Comparison of ENCODE assay signal across 9 mouse cellular contexts in the genomic region with DNA sequence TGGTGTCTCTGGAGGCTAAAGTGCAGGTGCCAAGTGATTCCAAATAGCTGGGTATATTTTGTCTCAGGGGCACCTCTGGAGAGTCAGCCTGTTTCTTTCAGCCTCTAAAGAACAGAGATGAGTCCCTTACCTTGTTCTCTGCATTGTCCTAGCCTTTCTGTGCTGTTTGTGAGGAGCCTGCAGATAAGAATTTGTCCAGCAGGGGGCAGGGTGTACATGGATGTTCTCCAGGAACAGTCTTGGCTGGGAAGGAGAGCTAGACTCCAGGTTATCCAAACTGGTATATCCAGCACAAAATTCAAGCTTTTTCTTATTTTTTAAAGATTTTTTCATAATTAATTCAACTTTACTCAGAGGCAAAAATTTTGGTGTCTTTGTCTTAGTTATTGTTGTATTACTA. TPM values are rescaled to one million over a fixed set of nuclear protein-coding genes. Genes with fewer than 3 reads are reported as not detected.
DNase-seq lines count a peak whose midpoint lies in the region; ATAC-seq and TF ChIP-seq lines count a peak whose summit lies in the region.
"Had no signal": no experiment of that assay in that cellular context is flagged by ENCODE, and none has a peak within 500 bp of the region (broad histone marks: within the 10 kb centered on the region; RNA-seq: fewer than 3 reads in every experiment).

No protein-coding gene starts in this region.

- no peaks in the 10 kb centered on the region for H3K36me3 ChIP-seq in kidney, adult 2 months (ENCODE audit: control insufficient read depth, insufficient read depth, low read length)
- H3K36me3 ChIP-seq in kidney, embryonic 15.5 days, result no peaks in the 10 kb centered on the region
- H3K36me3 ChIP-seq in liver, postnatal 0 days (replicated peaks; ENCODE audit: insufficient read depth, low read length), result no peaks in the 10 kb centered on the region

- no peak for TF ChIP-seq POLR2A in kidney, adult 2 months (IDR thresholded peaks at IDR 0.05; ENCODE audit: low read depth, low read length)

- no peak for TF ChIP-seq EP300 in liver, postnatal 0 days (IDR thresholded peaks at IDR 0.05; ENCODE audit: low read depth)

- no peaks in the 10 kb centered on the region for H3K9me3 ChIP-seq in kidney, embryonic 15.5 days (replicated peaks)
- H3K9me3 ChIP-seq in liver, postnatal 0 days (ENCODE audit: low read length), result no peaks in the 10 kb centered on the region

- TF ChIP-seq CTCF in kidney, adult 2 months (conservative IDR thresholded peaks at IDR 0.05; ENCODE audit: insufficient read depth, insufficient read length, low read depth, low read length), result peak; percentile 48
- TF ChIP-seq CTCF in liver, postnatal 0 days (IDR thresholded peaks at IDR 0.05; ENCODE audit: low read depth), result peak; percentile 55

- DNase-seq in kidney, adult 2 months, result peak; percentile 46
- DNase-seq in adrenal gland, adult 18-20 months (ENCODE audit: low spot score in 2 of 2), result peak; percentile 27 to 31
- peak; percentile 4 for DNase-seq in embryo, embryonic 9.5 days (ENCODE audit: extremely low spot score)
- DNase-seq in kidney, postnatal 14 days, result peak; percentile 47
- peak; percentile 29 for DNase-seq in liver, postnatal 0 days
- peak; percentile 48 for DNase-seq in right cerebral cortex, postnatal 25 days

- no peaks in the 10 kb centered on the region for H3K4me1 ChIP-seq in kidney, adult 2 months (ENCODE audit: control insufficient read depth, insufficient read depth, low read length)
- no peaks in the 10 kb centered on the region for H3K4me1 ChIP-seq in kidney, embryonic 15.5 days
- no peaks in the 10 kb centered on the region for H3K4me1 ChIP-seq in liver, postnatal 0 days (ENCODE audit: insufficient read depth)

- H3K4me2 ChIP-seq in kidney, embryonic 15.5 days, result no peak overlapping the region
- no peak overlapping the region for H3K4me2 ChIP-seq in liver, postnatal 0 days (ENCODE audit: low read depth, low read length)

- H3K9ac ChIP-seq in kidney, embryonic 15.5 days, result no peak overlapping the region
- H3K9ac ChIP-seq in liver, postnatal 0 days (replicated peaks), result no peak overlapping the region

- ATAC-seq in kidney, embryonic 15.5 days (replicated peaks; ENCODE audit: low FRiP score), result no peak
- no peak for ATAC-seq in liver, postnatal 0 days
- no peak for ATAC-seq in erythroid progenitor cell, adult 5-6 weeks (replicated peaks; ENCODE audit: low FRiP score, poor library complexity, severe bottlenecking)

- no peak overlapping the region for H3K27ac ChIP-seq in kidney, adult 2 months (ENCODE audit: insufficient read depth, low read depth, low read length)
- H3K27ac ChIP-seq in kidney, embryonic 15.5 days, result no peak overlapping the region
- no peak overlapping the region for H3K27ac ChIP-seq in liver, postnatal 0 days (ENCODE audit: low read depth)

- no peak overlapping the region for H3K4me3 ChIP-seq in kidney, adult 2 months (ENCODE audit: insufficient read depth, low read depth, low read length)
- H3K4me3 ChIP-seq in kidney, embryonic 15.5 days (replicated peaks), result no peak overlapping the region
- H3K4me3 ChIP-seq in liver, postnatal 0 days (ENCODE audit: low read depth, low read length), result no peak overlapping the region

- no peaks in the 10 kb centered on the region for H3K27me3 ChIP-seq in kidney, adult 2 months (replicated peaks; ENCODE audit: control insufficient read depth, insufficient read depth, low read length)
- no peaks in the 10 kb centered on the region for H3K27me3 ChIP-seq in kidney, embryonic 15.5 days
- no peaks in the 10 kb centered on the region for H3K27me3 ChIP-seq in liver, postnatal 0 days (ENCODE audit: insufficient read depth, low read length)

RNA-seq across cellular contexts. Expression of gene Gm6592, which starts 11.8 kb away (rescaled TPM):
- polyA plus RNA-seq in kidney, adult 2 months (2012; rRNA removed), result not detected in 2 replicates
- not detected in 2 replicates for polyA plus RNA-seq in kidney, embryonic 15.5 days (2015; fragmentation: Nextera tagmentation; extraction: Ambion mirVana)
- total RNA-seq in adrenal gland, adult 18-20 months (2021), result not detected
- not detected in 2 replicates for polyA plus RNA-seq in liver, postnatal 0 days (2015; fragmentation: Nextera tagmentation; extraction: Ambion mirVana)
- not detected in 2 replicates for total RNA-seq in erythroid progenitor cell, adult 5-6 weeks (2015; ENCODE audit: low replicate concordance)
- not detected in 2 replicates for total RNA-seq in erythroid progenitor cell, adult 5-6 weeks (2017; ENCODE audit: low replicate concordance)
- total RNA-seq: common myeloid progenitor, adult 5-6 weeks had no signal

RNA-seq across cellular contexts. Expression of gene Ssxb5, which starts 28.6 kb away (rescaled TPM):
- polyA plus RNA-seq in kidney, adult 2 months (2012; rRNA removed), result not detected in 2 replicates
- polyA plus RNA-seq in kidney, embryonic 15.5 days (2015; fragmentation: Nextera tagmentation; extraction: Ambion mirVana), result not detected in 2 replicates
- not detected for total RNA-seq in adrenal gland, adult 18-20 months (2021)
- polyA plus RNA-seq in liver, postnatal 0 days (2015; fragmentation: Nextera tagmentation; extraction: Ambion mirVana), result not detected in 2 replicates
- total RNA-seq in erythroid progenitor cell, adult 5-6 weeks (2015; ENCODE audit: low replicate concordance), result not detected in 2 replicates
- not detected in 2 replicates for total RNA-seq in erythroid progenitor cell, adult 5-6 weeks (2017; ENCODE audit: low replicate concordance)
- total RNA-seq: common myeloid progenitor, adult 5-6 weeks had no signal

RNA-seq across cellular contexts. Expression of gene Gm5751, which starts 42.0 kb away (rescaled TPM):
- not detected in 2 replicates for polyA plus RNA-seq in kidney, adult 2 months (2012; rRNA removed)
- polyA plus RNA-seq in kidney, embryonic 15.5 days (2015; fragmentation: Nextera tagmentation; extraction: Ambion mirVana), result not detected in 2 replicates
- total RNA-seq in adrenal gland, adult 18-20 months (2021), result not detected
- not detected in 2 replicates for polyA plus RNA-seq in liver, postnatal 0 days (2015; fragmentation: Nextera tagmentation; extraction: Ambion mirVana)
- total RNA-seq in erythroid progenitor cell, adult 5-6 weeks (2015; ENCODE audit: low replicate concordance), result not detected in 2 replicates
- not detected in 2 replicates for total RNA-seq in erythroid progenitor cell, adult 5-6 weeks (2017; ENCODE audit: low replicate concordance)
- total RNA-seq: common myeloid progenitor, adult 5-6 weeks had no signal
